Mouse (Mus musculus): ENCODE data around the gene Pcsk6. TPM values are rescaled to one million over a fixed set of nuclear protein-coding genes. Genes with fewer than 3 reads are reported as not detected.

Pcsk6 gene
- polyA plus RNA-seq, 1 experiment from 2014 or later = 2.7 TPM

DNA sequence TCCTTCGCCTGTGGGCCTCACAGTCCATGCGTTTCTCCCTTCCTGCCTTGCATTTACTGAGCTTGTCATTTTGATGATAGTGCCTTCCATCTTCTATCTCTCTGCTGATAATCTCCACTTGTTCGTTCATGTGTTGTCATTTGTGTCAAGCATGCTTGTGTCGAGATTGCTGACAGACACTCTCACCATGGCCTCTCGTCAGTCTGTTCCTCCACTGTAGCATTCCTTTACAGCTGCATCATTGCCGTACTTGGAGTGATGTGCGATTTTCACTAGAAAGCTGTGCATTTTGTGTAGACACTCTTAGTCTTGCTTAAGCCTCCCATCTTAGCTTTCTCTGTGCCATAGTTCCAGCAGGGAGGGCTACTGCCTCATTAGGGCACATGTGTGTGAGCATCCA, 79.5 kb downstream of the Pcsk6 start:
- H3K36me3 ChIP-seq (ENCODE audit: control insufficient read depth, insufficient read depth, low read length) = no peaks in the 10 kb centered on the region
- H3K9ac ChIP-seq (ENCODE audit: low read length) = no peak overlapping the region
- no peaks in the 10 kb centered on the region for H3K27me3 ChIP-seq (ENCODE audit: control insufficient read depth, insufficient read depth, low read length)
- no peak overlapping the region for H3K4me3 ChIP-seq (ENCODE audit: low read depth, low read length)
- H3K9me3 ChIP-seq (ENCODE audit: control insufficient read depth, low read length) = no peaks in the 10 kb centered on the region
- H3K4me1 ChIP-seq (replicated peaks; ENCODE audit: control insufficient read depth, insufficient read depth, low read length) = no peaks in the 10 kb centered on the region
- H3K27ac ChIP-seq (ENCODE audit: low read depth, low read length) = no peak overlapping the region
- no peak overlapping the region for H3K4me2 ChIP-seq (ENCODE audit: low read depth, low read length, severe bottlenecking)
- DNase-seq (ENCODE audit: low spot score) = no peak
- no peak for ATAC-seq (replicated peaks; ENCODE audit: low FRiP score)
- WGBS = 87% methylated on average over 7 of the region's 7 CpGs

DNA sequence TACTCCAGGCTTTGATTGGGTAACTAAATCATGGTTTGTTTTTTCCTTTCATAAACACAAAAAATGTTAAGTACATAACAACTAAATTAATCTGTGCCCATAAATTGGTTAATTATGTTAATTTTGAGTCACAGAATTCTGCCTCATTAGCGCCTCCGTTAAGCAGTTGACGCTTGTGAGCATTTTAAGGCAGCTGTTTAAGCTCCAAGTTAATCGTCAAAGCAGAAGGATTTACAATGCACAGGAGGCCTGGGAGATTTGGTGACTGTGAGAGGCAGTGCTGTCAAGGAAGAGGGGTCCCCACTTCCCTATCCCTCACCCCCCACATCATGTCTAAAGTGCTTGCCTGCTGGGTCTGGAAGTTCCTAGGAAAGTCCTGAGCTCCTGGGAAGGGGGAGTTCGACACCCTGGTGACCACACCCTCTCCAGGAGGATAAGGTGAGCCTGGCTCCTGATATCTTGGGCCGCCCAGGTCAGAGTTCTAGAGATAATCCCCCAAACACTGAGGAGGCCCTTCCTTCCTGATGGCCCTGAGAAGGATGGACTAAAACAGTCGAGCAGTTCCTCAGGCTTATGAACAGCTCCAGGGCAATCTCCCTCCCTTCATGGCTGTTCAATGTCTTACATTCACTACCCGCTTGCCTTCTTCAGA, 83.9 kb downstream of the Pcsk6 start:
- 55% methylated on average over 8 of the region's 8 CpGs for WGBS

DNA sequence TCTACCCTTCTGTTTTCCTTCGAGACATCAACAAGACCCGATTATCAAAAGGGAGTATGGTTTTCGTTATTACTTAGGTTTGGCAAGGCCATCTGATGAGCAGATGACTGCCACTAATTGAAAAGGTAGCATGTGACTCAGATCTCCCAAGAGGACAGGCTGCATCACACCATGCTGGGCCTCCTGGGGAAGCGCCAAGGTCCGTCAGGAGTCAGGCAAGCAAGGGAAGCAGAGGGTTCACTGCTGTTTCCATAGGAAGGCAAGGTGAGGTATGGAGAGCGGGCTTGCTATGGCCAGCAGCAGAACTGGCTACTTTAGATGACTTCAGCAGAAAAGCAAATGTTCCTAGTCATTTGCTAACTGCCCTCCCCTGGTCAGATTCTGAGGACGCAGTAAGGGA, 84.9 kb downstream of the Pcsk6 start:
- no peaks in the 10 kb centered on the region for H3K9me3 ChIP-seq (ENCODE audit: control insufficient read depth, low read length)
- H3K4me1 ChIP-seq (replicated peaks; ENCODE audit: control insufficient read depth, insufficient read depth, low read length) = no peaks in the 10 kb centered on the region
- no peaks in the 10 kb centered on the region for H3K27me3 ChIP-seq (ENCODE audit: control insufficient read depth, insufficient read depth, low read length)
- 88% methylated on average over 7 of the region's 7 CpGs for WGBS
- ATAC-seq (replicated peaks; ENCODE audit: low FRiP score) = no peak
- H3K27ac ChIP-seq (ENCODE audit: low read depth, low read length) = no peak overlapping the region
- no peak overlapping the region for H3K9ac ChIP-seq (ENCODE audit: low read length)
- no peak for DNase-seq (ENCODE audit: low spot score)
- no peak overlapping the region for H3K4me2 ChIP-seq (ENCODE audit: low read depth, low read length, severe bottlenecking)
- no peak overlapping the region for H3K4me3 ChIP-seq (ENCODE audit: low read depth, low read length)
- H3K36me3 ChIP-seq (ENCODE audit: control insufficient read depth, insufficient read depth, low read length) = no peaks in the 10 kb centered on the region

More for the DNA sequence above, 83.9 kb downstream of the Pcsk6 start:
- H3K9me3 ChIP-seq (ENCODE audit: control insufficient read depth, low read length) = no peaks in the 10 kb centered on the region
- H3K27ac ChIP-seq (ENCODE audit: low read depth, low read length) = no peak overlapping the region
- no peak for ATAC-seq (replicated peaks; ENCODE audit: low FRiP score)
- H3K4me2 ChIP-seq (ENCODE audit: low read depth, low read length, severe bottlenecking) = no peak overlapping the region
- H3K36me3 ChIP-seq (ENCODE audit: control insufficient read depth, insufficient read depth, low read length) = no peaks in the 10 kb centered on the region
- no peak for DNase-seq (ENCODE audit: low spot score)
- H3K4me1 ChIP-seq (replicated peaks; ENCODE audit: control insufficient read depth, insufficient read depth, low read length) = no peaks in the 10 kb centered on the region
- H3K27me3 ChIP-seq (ENCODE audit: control insufficient read depth, insufficient read depth, low read length) = no peaks in the 10 kb centered on the region
- no peak overlapping the region for H3K4me3 ChIP-seq (ENCODE audit: low read depth, low read length)
- H3K9ac ChIP-seq (ENCODE audit: low read length) = no peak overlapping the region

DNA sequence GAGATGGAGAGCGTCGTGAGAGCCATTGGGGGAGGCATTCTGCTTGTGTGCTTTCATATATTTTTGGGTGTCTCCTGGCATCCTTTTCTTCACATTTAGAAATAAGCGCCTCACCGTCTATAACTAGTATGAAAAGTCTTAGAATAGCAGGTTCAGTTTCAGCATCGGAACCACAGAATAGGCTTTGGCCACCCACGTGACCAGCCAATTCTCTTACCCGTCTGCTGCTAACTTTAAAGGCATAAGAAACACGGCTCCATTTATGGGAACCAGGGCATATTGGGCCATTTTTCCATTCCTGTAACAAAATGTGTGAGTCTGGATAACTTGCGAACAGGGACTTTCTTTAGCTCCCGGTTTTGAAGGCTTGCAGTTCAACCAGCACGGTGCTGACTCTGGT, 87.4 kb downstream of the Pcsk6 start:
- H3K27ac ChIP-seq (ENCODE audit: low read depth, low read length) = no peak overlapping the region
- H3K36me3 ChIP-seq (ENCODE audit: control insufficient read depth, insufficient read depth, low read length) = no peaks in the 10 kb centered on the region
- WGBS = 94% methylated on average over 11 of the region's 11 CpGs
- no peak overlapping the region for H3K9ac ChIP-seq (ENCODE audit: low read length)
- H3K4me3 ChIP-seq (ENCODE audit: low read depth, low read length) = no peak overlapping the region
- no peak for DNase-seq (ENCODE audit: low spot score)
- H3K4me2 ChIP-seq (ENCODE audit: low read depth, low read length, severe bottlenecking) = no peak overlapping the region
- H3K9me3 ChIP-seq (ENCODE audit: control insufficient read depth, low read length) = no peaks in the 10 kb centered on the region
- no peak for ATAC-seq (replicated peaks; ENCODE audit: low FRiP score)
- no peaks in the 10 kb centered on the region for H3K4me1 ChIP-seq (replicated peaks; ENCODE audit: control insufficient read depth, insufficient read depth, low read length)
- H3K27me3 ChIP-seq (ENCODE audit: control insufficient read depth, insufficient read depth, low read length) = no peaks in the 10 kb centered on the region

DNA sequence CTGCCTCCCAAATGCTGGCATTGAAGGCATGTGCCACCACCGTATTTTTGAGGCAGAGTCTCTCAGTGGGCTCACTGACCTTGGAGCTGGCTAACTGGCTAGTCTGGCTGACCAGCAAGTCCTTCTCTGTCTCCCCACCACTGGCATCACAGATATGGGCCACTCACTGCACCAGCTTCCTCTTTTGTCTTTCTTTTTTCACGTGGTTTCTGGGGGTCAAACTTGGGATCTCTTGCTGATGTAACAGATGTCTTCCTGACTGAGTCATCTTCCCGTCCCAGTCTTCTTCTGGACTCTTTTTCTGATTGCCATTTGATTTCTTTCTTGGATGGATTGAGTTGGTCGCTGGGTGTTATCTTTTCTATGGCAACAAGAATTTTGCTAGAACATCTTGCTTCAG, 93.0 kb downstream of the Pcsk6 start:
- no peak overlapping the region for H3K4me3 ChIP-seq (ENCODE audit: low read depth, low read length)
- H3K4me1 ChIP-seq (replicated peaks; ENCODE audit: control insufficient read depth, insufficient read depth, low read length) = 0 out of 2 replicates have a peak, but pooled peaks cover 3% of the 10 kb centered on the region
- H3K4me2 ChIP-seq (ENCODE audit: low read depth, low read length, severe bottlenecking) = no peak overlapping the region
- DNase-seq (ENCODE audit: low spot score) = no peak
- no peak overlapping the region for H3K27ac ChIP-seq (ENCODE audit: low read depth, low read length)
- no peaks in the 10 kb centered on the region for H3K9me3 ChIP-seq (ENCODE audit: control insufficient read depth, low read length)
- no peak overlapping the region for H3K9ac ChIP-seq (ENCODE audit: low read length)
- ATAC-seq (replicated peaks; ENCODE audit: low FRiP score) = no peak
- WGBS = 86% methylated on average over 4 of the region's 4 CpGs
- no peaks in the 10 kb centered on the region for H3K27me3 ChIP-seq (ENCODE audit: control insufficient read depth, insufficient read depth, low read length)
- H3K36me3 ChIP-seq (ENCODE audit: control insufficient read depth, insufficient read depth, low read length) = no peaks in the 10 kb centered on the region

DNA sequence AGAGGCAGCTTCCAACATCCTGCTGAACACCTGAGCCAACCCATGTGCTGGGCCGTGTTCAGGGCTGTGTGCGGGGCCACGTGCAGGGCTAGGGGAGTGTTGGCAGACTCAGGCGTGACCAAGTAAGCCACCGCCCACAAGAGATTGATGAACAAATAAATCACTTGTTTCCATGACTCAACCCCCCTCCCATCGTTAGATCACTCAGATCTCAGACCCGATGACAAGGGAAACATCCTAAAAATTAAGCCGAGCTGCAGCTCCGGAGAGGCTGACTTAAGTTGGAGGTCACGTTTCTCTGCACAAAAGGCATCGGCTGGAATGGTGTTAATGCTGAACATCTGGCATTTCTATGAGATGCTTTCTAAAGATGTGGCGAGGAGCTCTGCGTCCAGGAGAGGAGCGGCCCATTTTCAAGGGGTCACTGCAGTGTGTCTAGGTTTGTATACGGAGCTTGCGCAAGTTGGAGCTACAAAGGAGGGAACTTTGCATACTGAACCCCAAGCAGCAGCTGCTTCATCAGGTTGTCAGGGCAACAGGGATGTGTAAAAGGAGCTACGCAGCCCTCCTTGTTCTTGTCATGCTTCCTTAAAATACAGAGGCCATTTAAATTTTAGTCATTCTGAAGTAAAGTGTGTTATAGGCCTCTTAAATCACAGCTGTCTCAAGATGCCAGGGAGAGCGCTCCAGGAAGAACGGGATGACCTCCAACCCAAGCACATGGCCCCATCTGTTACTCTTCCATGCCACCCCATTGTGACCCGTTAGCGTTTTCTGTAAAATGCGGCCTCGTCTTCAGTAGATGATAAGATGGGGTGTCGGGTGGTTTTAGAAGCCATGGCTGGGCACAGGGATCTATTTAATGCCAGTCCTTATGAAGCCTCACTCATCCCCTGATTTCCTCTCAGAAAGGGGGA, 94.0 kb downstream of the Pcsk6 start:
- Histone ChIP-seq H3K4me3 (ENCODE audit: low read depth, low read length) (no peak overlapping the region), H3K36me3 (ENCODE audit: control insufficient read depth, insufficient read depth, low read length) (no peaks in the 10 kb centered on the region), H3K27ac (ENCODE audit: low read depth, low read length) (no peak overlapping the region), H3K4me1 (replicated peaks; ENCODE audit: control insufficient read depth, insufficient read depth, low read length) (0 out of 2 replicates have a peak, but pooled peaks cover 3% of the 10 kb centered on the region), H3K27me3 (ENCODE audit: control insufficient read depth, insufficient read depth, low read length) (no peaks in the 10 kb centered on the region), H3K9ac (ENCODE audit: low read length) (no peak overlapping the region), H3K4me2 (ENCODE audit: low read depth, low read length, severe bottlenecking) (no peak overlapping the region), H3K9me3 (ENCODE audit: control insufficient read depth, low read length) (no peaks in the 10 kb centered on the region)
- DNase-seq (ENCODE audit: low spot score) = no peak
- ATAC-seq (replicated peaks; ENCODE audit: low FRiP score) = peak; percentile 49; the same call in 1 of the 2 replicates
- WGBS = 64% methylated on average over 24 of the region's 24 CpGs

DNA sequence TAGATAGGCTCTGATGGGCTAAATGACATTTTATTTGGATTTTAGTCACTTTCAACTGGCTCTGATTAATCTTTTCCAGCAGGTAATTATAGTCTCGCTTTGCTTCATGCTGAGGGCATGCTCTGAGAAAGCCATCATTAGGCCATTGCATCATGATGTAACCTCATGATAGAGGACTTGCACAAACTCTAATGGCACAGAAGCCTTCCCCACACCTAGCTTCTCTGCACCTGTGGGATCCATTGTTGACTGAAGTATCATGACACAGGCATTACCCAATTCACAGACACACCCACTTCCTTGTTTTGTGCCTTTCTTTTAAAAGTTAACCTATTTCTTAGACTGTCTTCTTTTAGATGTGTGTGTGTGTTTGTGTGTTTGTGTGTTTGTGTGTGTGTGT, 95.7 kb downstream of the Pcsk6 start:
- Histone ChIP-seq H3K9me3 (ENCODE audit: control insufficient read depth, low read length) (no peaks in the 10 kb centered on the region), H3K4me3 (ENCODE audit: low read depth, low read length) (no peak overlapping the region), H3K27me3 (ENCODE audit: control insufficient read depth, insufficient read depth, low read length) (no peaks in the 10 kb centered on the region), H3K27ac (ENCODE audit: low read depth, low read length) (no peak overlapping the region), H3K36me3 (ENCODE audit: control insufficient read depth, insufficient read depth, low read length) (no peaks in the 10 kb centered on the region), H3K4me2 (ENCODE audit: low read depth, low read length, severe bottlenecking) (no peak overlapping the region), H3K4me1 (replicated peaks; ENCODE audit: control insufficient read depth, insufficient read depth, low read length) (0 out of 2 replicates have a peak, but pooled peaks cover 3% of the 10 kb centered on the region), H3K9ac (ENCODE audit: low read length) (no peak overlapping the region)
- 93% methylated on average over 1 of the region's 1 CpGs for WGBS
- DNase-seq (ENCODE audit: low spot score) = no peak
- ATAC-seq (replicated peaks; ENCODE audit: low FRiP score) = no peak

DNA sequence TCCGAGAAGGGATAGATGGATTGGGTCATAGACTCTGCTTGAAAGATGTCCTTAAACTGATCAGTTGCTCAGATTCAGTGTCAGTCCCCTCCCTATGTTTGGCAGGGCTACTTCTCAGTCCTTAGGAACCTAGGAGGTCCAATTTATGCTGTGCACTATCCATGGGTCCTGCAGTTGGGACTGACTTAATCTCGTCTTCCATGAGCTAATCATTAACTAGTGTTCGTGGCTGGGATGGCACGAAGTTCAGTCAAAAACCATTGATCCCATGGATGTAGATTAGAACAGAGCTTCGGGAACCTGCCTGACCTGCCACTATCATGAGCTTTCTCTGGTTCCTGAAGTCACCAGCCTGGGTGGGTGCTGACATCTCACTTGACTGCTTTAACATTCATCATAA, 96.6 kb downstream of the Pcsk6 start:
- no peaks in the 10 kb centered on the region for H3K36me3 ChIP-seq (ENCODE audit: control insufficient read depth, insufficient read depth, low read length)
- no peaks in the 10 kb centered on the region for H3K27me3 ChIP-seq (ENCODE audit: control insufficient read depth, insufficient read depth, low read length)
- DNase-seq (ENCODE audit: low spot score) (no peak), ATAC-seq (replicated peaks; ENCODE audit: low FRiP score) (no peak)
- H3K4me1 ChIP-seq (replicated peaks; ENCODE audit: control insufficient read depth, insufficient read depth, low read length) = 0 out of 2 replicates have a peak, but pooled peaks cover 3% of the 10 kb centered on the region
- no peak overlapping the region for H3K4me2 ChIP-seq (ENCODE audit: low read depth, low read length, severe bottlenecking)
- H3K9ac ChIP-seq (ENCODE audit: low read length) = no peak overlapping the region
- WGBS = 93% methylated on average over 5 of the region's 5 CpGs
- no peak overlapping the region for H3K4me3 ChIP-seq (ENCODE audit: low read depth, low read length)
- H3K27ac ChIP-seq (ENCODE audit: low read depth, low read length) = no peak overlapping the region
- H3K9me3 ChIP-seq (ENCODE audit: control insufficient read depth, low read length) = no peaks in the 10 kb centered on the region
